Mouse (Mus musculus) thymus, postnatal 10 days (tissue): Measurements from ENCODE around the gene Osbpl10.

Experiments
- DNase-seq, 2 experiments: peaks; one replicate each; pipeline ENCODE4 v3.0.0; 2021; ENCODE audit warnings: low spot score in 2 of 2

The Osbpl10 gene

GRCm38 (mm10) chr9:114982689-114983360 is 4.5 kb downstream of the Osbpl10 start, which contains the start of gene Rps27rt:
Gene Rps27rt (minus strand): TSS chr9:114982739.
- no peak for DNase-seq

GRCm38 (mm10) chr9:114985741-114986140 is 7.4 kb downstream of the Osbpl10 start:
- no peak for DNase-seq

GRCm38 (mm10) chr9:114986361-114986760 is 8.0 kb downstream of the Osbpl10 start:
- no peak for DNase-seq

GRCm38 (mm10) chr9:114988029-114988428 is 9.7 kb downstream of the Osbpl10 start:
- no peak for DNase-seq

GRCm38 (mm10) chr9:114988610-114989327 is 10.4 kb downstream of the Osbpl10 start:
- no peak for DNase-seq

GRCm38 (mm10) chr9:114990421-114990820 is 12.1 kb downstream of the Osbpl10 start:
- DNase-seq = no peak

- no peak for DNase-seq
Observed at GRCm38 (mm10) chr9:114992528-114992927, 14.2 kb downstream of the Osbpl10 start.

GRCm38 (mm10) chr9:114995250-114995649 is 16.9 kb downstream of the Osbpl10 start:
- no peak for DNase-seq

- no peak for DNase-seq
Observed at GRCm38 (mm10) chr9:114995716-114996115, 17.3 kb downstream of the Osbpl10 start.

- DNase-seq = no peak
Observed at GRCm38 (mm10) chr9:114996489-114996888, 18.1 kb downstream of the Osbpl10 start.

- no peak for DNase-seq
Observed at GRCm38 (mm10) chr9:114999010-114999770, 20.8 kb downstream of the Osbpl10 start.

GRCm38 (mm10) chr9:114999771-115000146 is 21.4 kb downstream of the Osbpl10 start:
- no peak for DNase-seq

GRCm38 (mm10) chr9:115005446-115005845 is 27.1 kb downstream of the Osbpl10 start:
- DNase-seq = no peak

GRCm38 (mm10) chr9:115007776-115008175 is 29.4 kb downstream of the Osbpl10 start:
- no peak for DNase-seq

GRCm38 (mm10) chr9:115008194-115008593 is 29.8 kb downstream of the Osbpl10 start:
- no peak for DNase-seq

- no peak for DNase-seq
Observed at GRCm38 (mm10) chr9:115012367-115012766, 34.0 kb downstream of the Osbpl10 start.

GRCm38 (mm10) chr9:115020141-115020540 is 41.8 kb downstream of the Osbpl10 start:
- DNase-seq = no peak

- no peak for DNase-seq
Observed at GRCm38 (mm10) chr9:115021419-115021818, 43.0 kb downstream of the Osbpl10 start.

GRCm38 (mm10) chr9:115023137-115023536 is 44.8 kb downstream of the Osbpl10 start:
- DNase-seq = no peak

GRCm38 (mm10) chr9:115023708-115024383 is 45.5 kb downstream of the Osbpl10 start:
- no peak for DNase-seq

- DNase-seq = no peak
Observed at GRCm38 (mm10) chr9:115029307-115029706, 50.9 kb downstream of the Osbpl10 start.

GRCm38 (mm10) chr9:115030581-115030980 is 52.2 kb downstream of the Osbpl10 start:
- no peak for DNase-seq
